Mouse (Mus musculus): Measurements from ENCODE around the gene Map2k1. TPM values are rescaled to one million over a fixed set of nuclear protein-coding genes. Genes with fewer than 3 reads are reported as not detected.

Gene Map2k1
- polyA plus RNA-seq, 1 experiment from 2014 or later, result 82.8 TPM

DNA sequence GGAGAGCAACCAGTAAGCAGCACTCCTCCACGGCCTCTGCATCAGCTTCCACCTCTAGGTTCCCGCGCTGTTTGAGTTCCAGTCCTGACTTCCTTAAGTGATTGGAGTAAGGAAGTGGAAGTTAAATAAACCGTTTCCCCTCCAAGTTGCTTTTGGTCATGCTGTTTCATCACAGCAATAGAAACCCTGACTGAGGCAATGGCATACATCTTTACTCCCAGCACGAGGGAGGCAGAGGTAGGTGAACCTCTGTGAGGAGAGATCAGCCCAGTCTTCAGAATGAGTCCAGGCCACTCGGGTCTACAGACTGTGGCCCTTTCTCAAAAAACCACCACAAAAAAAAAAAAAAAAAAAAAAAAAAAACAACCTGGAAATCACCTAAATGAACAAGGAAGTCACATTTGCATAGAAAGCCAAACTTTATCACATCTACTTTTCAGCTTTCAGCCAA is 11.0 kb downstream of the Map2k1 start:
- Histone ChIP-seq H3K36me3 (peaks cover 13% of the 10 kb centered on the region), H3K27ac (peak overlapping the region; percentile 16; the same call in 1 of the 2 replicates), H3K4me2 (no peak overlapping the region), H3K4me3 (no peak overlapping the region), H3K9ac (no peak overlapping the region), H3K9me3 (no peaks in the 10 kb centered on the region), H3K4me1 (peaks cover 13% of the 10 kb centered on the region), H3K27me3 (no peaks in the 10 kb centered on the region)
- WGBS, result 73% methylated on average over 6 of the region's 6 CpGs
- ATAC-seq (ENCODE audit: insufficient number of reproducible peaks, insufficient read depth, low FRiP score, low TSS enrichment, low read depth), result no peak

DNA sequence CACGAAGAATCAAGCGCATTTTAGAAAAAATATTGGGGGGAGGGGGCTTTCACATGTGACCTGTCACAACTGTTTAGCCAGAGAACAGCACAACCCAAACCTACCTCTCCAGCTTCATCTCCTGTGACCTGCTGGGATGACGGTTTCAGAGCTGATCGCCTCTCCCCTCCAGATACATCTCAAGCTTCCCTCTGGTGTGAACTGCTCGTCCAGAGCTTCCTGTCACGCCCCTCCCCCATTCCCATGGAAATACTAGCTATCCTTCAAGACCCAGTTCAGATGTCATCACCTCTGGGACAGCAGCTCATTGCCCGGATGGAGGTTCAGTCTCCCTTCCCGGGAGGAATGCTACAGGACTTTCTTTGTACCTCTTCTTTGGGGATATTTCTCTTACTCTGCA is 12.8 kb downstream of the Map2k1 start:
- Histone ChIP-seq H3K4me2 (no peak overlapping the region), H3K9ac (no peak overlapping the region), H3K9me3 (no peaks in the 10 kb centered on the region), H3K36me3 (peaks cover 4% of the 10 kb centered on the region; the same call in 1 of the 2 replicates), H3K27ac (0 out of 2 replicates have a peak overlapping the region, but pooled peaks have one; percentile 11), H3K4me3 (no peak overlapping the region), H3K4me1 (peaks cover 13% of the 10 kb centered on the region), H3K27me3 (no peaks in the 10 kb centered on the region)
- no peak for ATAC-seq (ENCODE audit: insufficient number of reproducible peaks, insufficient read depth, low FRiP score, low TSS enrichment, low read depth)
- WGBS, result 17% methylated on average over 8 of the region's 8 CpGs

DNA sequence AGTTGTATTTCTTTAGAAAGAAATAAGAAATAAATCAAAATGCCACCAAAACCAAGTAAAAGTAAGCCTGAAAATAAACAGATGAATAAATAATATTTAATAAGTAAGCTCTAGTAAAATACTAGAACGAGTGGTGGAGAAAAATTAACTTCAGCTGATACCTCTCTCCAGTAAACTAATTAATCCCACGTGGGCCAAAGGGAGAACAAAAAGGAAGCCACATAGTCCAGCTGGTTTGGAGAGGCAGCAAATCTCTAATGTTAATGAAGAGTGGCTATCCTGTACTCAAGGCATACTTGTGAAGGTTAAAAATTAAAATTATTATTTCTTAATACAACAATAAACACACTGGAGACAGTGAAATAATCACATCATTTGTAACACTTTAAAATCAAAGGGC is 13.3 kb downstream of the Map2k1 start:
- H3K9ac ChIP-seq, result no peak overlapping the region
- no peak for ATAC-seq (ENCODE audit: insufficient number of reproducible peaks, insufficient read depth, low FRiP score, low TSS enrichment, low read depth)
- peaks cover 4% of the 10 kb centered on the region; the same call in 1 of the 2 replicates for H3K36me3 ChIP-seq
- H3K4me2 ChIP-seq, result no peak overlapping the region
- H3K27me3 ChIP-seq, result no peaks in the 10 kb centered on the region
- peaks cover 13% of the 10 kb centered on the region for H3K4me1 ChIP-seq
- 17% methylated on average over 2 of the region's 2 CpGs for WGBS
- no peak overlapping the region for H3K4me3 ChIP-seq
- no peaks in the 10 kb centered on the region for H3K9me3 ChIP-seq
- no peak overlapping the region for H3K27ac ChIP-seq

DNA sequence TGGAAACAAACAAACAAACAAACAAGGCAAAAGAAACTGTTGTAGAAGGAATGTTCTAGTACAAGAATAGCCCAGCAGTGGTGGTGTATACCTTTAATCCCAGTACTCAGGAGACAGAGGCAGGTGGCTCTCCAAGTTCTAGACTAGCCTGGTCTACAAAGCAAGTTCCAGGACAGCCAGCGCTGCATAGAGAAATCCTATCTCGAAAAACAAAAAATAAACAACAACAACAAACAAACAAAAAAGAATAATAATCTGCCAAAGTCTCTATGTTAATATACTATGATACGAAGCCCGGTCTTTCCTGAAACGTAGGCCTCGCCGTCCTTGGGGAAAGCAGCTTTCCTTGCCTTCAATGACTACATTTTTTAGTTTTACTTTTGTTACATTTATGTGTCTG is 17.4 kb downstream of the Map2k1 start:
- Histone ChIP-seq H3K27ac (no peak overlapping the region), H3K9me3 (no peaks in the 10 kb centered on the region), H3K4me3 (no peak overlapping the region), H3K9ac (no peak overlapping the region), H3K27me3 (no peaks in the 10 kb centered on the region), H3K36me3 (no peaks in the 10 kb centered on the region; the same call in 1 of the 2 replicates), H3K4me1 (peaks cover 49% of the 10 kb centered on the region), H3K4me2 (no peak overlapping the region)
- 96% methylated on average over 7 of the region's 7 CpGs for WGBS
- no peak for ATAC-seq (ENCODE audit: insufficient number of reproducible peaks, insufficient read depth, low FRiP score, low TSS enrichment, low read depth)

DNA sequence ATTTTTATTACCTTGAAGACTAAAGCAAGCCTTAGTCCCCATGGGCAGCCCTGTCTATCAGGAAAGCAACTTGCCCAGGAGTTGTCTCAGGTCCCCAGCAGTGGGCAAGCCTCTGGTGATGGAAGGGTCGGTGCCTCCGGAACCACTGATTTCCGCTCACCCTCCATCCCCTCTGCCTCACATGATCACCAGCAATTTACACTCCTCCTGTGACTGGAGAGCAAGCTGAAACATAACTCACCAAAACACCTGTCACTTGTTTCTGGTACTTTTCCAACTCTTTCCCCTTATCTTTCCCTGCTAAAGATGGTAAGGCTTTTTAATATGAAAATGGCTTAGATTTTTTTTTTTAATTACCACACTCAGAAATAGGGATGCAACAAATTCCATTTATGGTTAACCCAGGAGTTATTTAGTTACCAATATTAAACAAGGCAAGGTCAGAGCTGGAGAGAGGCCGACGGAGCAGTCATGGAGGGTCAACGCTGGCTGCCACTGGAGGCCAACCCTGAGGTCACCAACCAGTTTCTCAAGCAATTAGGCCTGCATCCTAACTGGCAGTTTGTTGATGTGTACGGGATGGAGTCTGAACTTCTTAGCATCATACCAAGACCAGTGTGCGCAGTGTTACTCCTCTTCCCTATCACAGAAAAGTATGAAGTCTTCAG is 18.5 kb downstream of the Map2k1 start, which contains the start of gene Uchl4:
TSS of gene Uchl4 (plus strand) at position 434 of the 668 bp plus-strand sequence.
- WGBS, result 66% methylated on average over 8 of the region's 8 CpGs
- peaks cover 49% of the 10 kb centered on the region for H3K4me1 ChIP-seq
- H3K9me3 ChIP-seq, result no peaks in the 10 kb centered on the region
- H3K9ac ChIP-seq, result no peak within 1 kb of the TSS
- H3K27ac ChIP-seq, result peak within 1 kb of the TSS; percentile 89
- H3K4me3 ChIP-seq, result no peak within 1 kb of the TSS
- no peaks in the 10 kb centered on the region; the same call in 1 of the 2 replicates for H3K36me3 ChIP-seq
- H3K4me2 ChIP-seq, result no peak within 1 kb of the TSS; the same call in 1 of the 2 replicates
- no peak for ATAC-seq (ENCODE audit: insufficient number of reproducible peaks, insufficient read depth, low FRiP score, low TSS enrichment, low read depth)
- H3K27me3 ChIP-seq, result no peaks in the 10 kb centered on the region

DNA sequence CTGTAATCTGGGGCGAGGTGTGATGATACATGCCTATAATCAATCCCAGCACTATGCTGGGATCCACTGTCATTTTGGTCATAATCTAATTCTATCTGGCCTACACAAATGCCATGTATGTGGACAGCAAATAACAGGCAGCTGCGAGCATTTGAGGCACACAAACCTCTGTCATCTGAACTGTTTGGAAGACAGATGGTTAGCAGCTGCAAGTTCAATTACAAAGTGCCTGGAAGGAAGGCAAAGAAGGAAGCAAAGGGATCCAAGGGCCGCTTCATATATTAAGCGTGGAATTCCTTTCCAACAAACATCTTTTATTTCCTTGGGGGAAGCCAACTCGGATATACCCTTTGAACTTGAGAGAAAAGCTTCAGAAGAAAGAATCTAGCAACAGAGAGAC is 19.8 kb downstream of the Map2k1 start:
- Histone ChIP-seq H3K27ac (peak overlapping the region; percentile 89), H3K4me2 (no peak overlapping the region), H3K9me3 (no peaks in the 10 kb centered on the region), H3K36me3 (no peaks in the 10 kb centered on the region; the same call in 1 of the 2 replicates), H3K27me3 (no peaks in the 10 kb centered on the region), H3K9ac (no peak overlapping the region), H3K4me3 (no peak overlapping the region), H3K4me1 (peaks cover 56% of the 10 kb centered on the region)
- WGBS, result 14% methylated on average over 5 of the region's 5 CpGs
- ATAC-seq (ENCODE audit: insufficient number of reproducible peaks, insufficient read depth, low FRiP score, low TSS enrichment, low read depth), result no peak

DNA sequence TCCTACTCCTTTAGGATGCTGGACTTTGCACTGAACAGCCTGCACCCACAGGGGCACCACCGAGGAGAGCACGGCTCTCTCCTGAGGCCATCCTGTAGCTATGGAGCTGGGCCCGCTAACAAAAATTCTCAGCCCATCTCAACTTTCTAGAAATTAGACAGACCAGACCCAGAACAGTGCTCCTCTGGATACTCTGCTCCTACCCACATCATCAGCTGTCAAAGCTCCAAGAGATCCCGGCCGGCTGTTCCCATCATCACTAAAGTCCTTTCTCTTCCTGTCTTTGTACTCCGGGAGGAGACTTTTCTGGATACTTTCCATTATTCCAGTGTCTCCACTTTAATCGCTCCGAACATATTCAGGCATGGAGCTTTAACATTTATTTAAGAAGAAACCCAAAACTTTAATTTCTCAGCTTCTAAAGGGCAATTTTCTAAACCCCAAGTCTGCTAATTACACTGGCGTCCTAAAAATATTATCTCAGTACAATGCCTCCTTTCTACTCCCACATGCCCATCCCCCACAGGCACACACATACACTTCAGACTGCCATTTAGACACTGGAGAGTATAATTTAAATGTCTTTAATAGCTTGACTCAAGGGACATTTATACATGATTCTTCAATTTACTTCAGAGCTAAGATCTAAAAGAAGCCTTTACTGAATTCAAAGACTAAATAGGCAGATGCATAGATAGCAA is 21.0 kb downstream of the Map2k1 start:
- Histone ChIP-seq H3K4me3 (no peak overlapping the region), H3K4me2 (peak overlapping the region; percentile 12; the same call in 1 of the 2 replicates), H3K4me1 (peaks cover 57% of the 10 kb centered on the region), H3K9ac (no peak overlapping the region), H3K9me3 (no peaks in the 10 kb centered on the region), H3K27me3 (no peaks in the 10 kb centered on the region), H3K36me3 (no peaks in the 10 kb centered on the region; the same call in 1 of the 2 replicates), H3K27ac (peak overlapping the region; percentile 88)
- no peak for ATAC-seq (ENCODE audit: insufficient number of reproducible peaks, insufficient read depth, low FRiP score, low TSS enrichment, low read depth)
- WGBS, result 20% methylated on average over 9 of the region's 9 CpGs

DNA sequence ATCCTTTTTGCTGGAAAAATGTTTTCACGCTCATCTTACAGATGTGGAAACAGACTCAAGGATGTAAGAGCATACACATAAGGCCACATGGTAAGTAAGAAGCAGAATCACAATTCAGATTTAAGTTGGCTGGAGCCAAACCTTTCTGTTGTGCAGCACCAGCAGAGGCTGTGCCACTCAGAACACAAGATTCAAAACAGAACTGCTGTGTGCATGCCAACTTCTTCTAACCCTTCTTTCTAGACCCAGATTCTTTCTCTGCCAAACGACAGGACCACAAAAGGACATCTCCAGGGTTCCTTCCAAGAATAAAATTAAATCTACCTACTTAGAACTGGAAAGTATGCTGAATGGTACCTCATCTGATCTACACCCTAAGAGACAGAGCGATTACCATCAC is 21.8 kb downstream of the Map2k1 start:
- no peaks in the 10 kb centered on the region for H3K9me3 ChIP-seq
- H3K4me1 ChIP-seq, result peaks cover 57% of the 10 kb centered on the region
- no peaks in the 10 kb centered on the region; the same call in 1 of the 2 replicates for H3K36me3 ChIP-seq
- H3K27me3 ChIP-seq, result no peaks in the 10 kb centered on the region
- H3K4me3 ChIP-seq, result no peak overlapping the region
- H3K27ac ChIP-seq, result peak overlapping the region; percentile 88
- peak overlapping the region; percentile 3; the same call in 1 of the 2 replicates for H3K9ac ChIP-seq
- H3K4me2 ChIP-seq, result peak overlapping the region; percentile 22; the same call in 1 of the 2 replicates
- WGBS, result 56% methylated on average over 3 of the region's 3 CpGs
- no peak for ATAC-seq (ENCODE audit: insufficient number of reproducible peaks, insufficient read depth, low FRiP score, low TSS enrichment, low read depth)

DNA sequence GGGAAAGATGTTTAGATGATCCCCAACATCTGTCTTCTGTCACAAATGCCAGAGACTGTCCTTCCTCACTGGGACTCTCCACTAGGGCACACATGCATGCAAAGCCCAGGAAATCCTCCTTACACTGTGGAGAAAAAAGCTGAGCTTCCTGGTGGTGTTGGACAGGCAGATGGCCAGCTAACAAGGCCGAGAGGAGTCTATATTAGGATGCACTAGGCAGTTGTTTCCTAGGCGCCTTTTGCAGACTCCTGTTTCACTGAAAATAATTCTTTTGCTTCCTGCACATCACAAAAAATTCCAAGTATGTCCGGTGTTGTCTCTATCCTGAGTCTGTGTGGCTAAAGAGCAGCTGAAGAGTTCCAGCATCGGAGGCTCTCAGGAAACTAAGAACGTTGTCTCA is 22.3 kb downstream of the Map2k1 start:
- Histone ChIP-seq H3K36me3 (no peaks in the 10 kb centered on the region), H3K9me3 (no peaks in the 10 kb centered on the region), H3K4me3 (no peak overlapping the region), H3K4me2 (peak overlapping the region; percentile 22), H3K27ac (peak overlapping the region; percentile 88), H3K9ac (peak overlapping the region; percentile 3; the same call in 1 of the 2 replicates), H3K4me1 (peaks cover 57% of the 10 kb centered on the region), H3K27me3 (no peaks in the 10 kb centered on the region)
- WGBS, result 31% methylated on average over 5 of the region's 5 CpGs
- no peak for ATAC-seq (ENCODE audit: insufficient number of reproducible peaks, insufficient read depth, low FRiP score, low TSS enrichment, low read depth)

DNA sequence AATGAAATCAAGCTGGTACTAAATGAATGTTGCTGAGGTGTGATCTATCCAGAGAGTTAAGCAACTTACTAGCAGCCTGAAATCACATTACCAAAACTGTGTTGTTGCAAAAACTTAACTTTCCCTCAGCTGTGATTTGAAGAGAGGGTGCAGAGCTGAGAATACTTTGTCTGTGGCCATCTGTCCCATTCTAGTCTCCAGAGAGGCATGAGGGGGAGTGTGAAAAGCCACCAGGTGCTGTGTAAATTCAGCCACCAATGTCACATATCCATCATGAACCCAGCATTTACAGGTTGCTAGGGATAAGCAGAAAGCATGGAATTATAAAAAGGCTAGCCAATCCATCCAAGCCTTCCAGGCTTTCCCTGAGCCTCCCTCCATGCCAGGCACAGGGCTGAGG is 24.5 kb downstream of the Map2k1 start:
- ATAC-seq (ENCODE audit: insufficient number of reproducible peaks, insufficient read depth, low FRiP score, low TSS enrichment, low read depth), result no peak
- Histone ChIP-seq H3K9me3 (no peaks in the 10 kb centered on the region), H3K27me3 (no peaks in the 10 kb centered on the region), H3K9ac (0 out of 2 replicates have a peak overlapping the region, but pooled peaks have one; percentile 4), H3K27ac (no peak overlapping the region), H3K36me3 (no peaks in the 10 kb centered on the region), H3K4me3 (no peak overlapping the region), H3K4me2 (no peak overlapping the region), H3K4me1 (peaks cover 48% of the 10 kb centered on the region)

DNA sequence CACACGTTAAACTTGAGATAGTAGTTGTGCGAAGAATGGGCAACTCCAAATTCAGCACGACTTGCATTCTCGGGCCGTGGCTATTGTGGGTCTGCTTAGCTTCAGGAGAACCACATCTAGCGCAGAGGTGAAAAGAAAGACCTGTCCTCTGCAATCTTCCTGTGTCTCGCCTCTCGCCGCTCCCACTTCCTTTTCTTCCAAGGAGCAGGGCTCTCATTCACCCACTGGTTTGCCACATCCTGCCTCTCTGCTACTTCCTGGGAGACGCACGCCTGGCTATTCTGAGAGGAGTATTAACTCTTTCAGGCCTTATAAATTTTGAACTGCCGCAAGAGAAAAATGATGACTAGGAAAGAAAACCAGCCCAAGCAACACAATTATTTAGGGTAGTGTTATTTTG is 25.7 kb downstream of the Map2k1 start:
- Histone ChIP-seq H3K9me3 (no peaks in the 10 kb centered on the region), H3K4me3 (no peak overlapping the region), H3K27me3 (no peaks in the 10 kb centered on the region), H3K4me1 (peaks cover 37% of the 10 kb centered on the region), H3K27ac (no peak overlapping the region), H3K9ac (no peak overlapping the region), H3K4me2 (no peak overlapping the region), H3K36me3 (no peaks in the 10 kb centered on the region)
- no peak for ATAC-seq (ENCODE audit: insufficient number of reproducible peaks, insufficient read depth, low FRiP score, low TSS enrichment, low read depth)
- WGBS, result 82% methylated on average over 12 of the region's 12 CpGs

DNA sequence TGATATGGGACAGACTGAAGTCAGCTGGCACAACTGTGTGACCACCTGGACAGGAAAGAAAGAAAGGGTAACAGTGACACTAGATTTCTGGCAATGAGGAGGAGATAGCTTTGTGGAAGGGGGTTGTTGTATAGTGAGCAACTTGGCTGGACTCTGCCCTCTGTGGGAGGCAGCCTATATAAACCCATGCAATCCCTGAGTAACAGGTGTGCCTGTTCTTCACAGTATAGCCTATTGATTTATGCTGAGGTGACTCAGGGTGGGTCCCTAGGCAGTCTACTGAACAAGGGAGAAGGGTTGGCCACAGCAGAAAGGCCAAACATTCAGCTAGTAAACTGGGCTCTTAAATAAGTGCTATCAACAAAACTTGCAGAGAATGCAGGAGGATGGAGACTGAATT is 27.6 kb downstream of the Map2k1 start:
- Histone ChIP-seq H3K36me3 (no peaks in the 10 kb centered on the region), H3K27me3 (no peaks in the 10 kb centered on the region)
- ATAC-seq (ENCODE audit: insufficient number of reproducible peaks, insufficient read depth, low FRiP score, low TSS enrichment, low read depth), result no peak

More for the DNA sequence above, 27.6 kb downstream of the Map2k1 start:
- H3K9me3 ChIP-seq, result no peaks in the 10 kb centered on the region
- H3K27ac ChIP-seq, result no peak overlapping the region
- no peak overlapping the region for H3K9ac ChIP-seq
- peaks cover 18% of the 10 kb centered on the region for H3K4me1 ChIP-seq
- no peak overlapping the region for H3K4me3 ChIP-seq
- H3K4me2 ChIP-seq, result no peak overlapping the region
